Mouse (Mus musculus) forebrain, embryonic 13.5 days (tissue): Measurements from ENCODE around the gene Bnip2. TPM values are rescaled to one million over a fixed set of nuclear protein-coding genes. Genes with fewer than 3 reads are reported as not detected.

Source experiments
- ATAC-seq: fragments of 200-750 bp; cut with Nextera tagmentation; 2 replicates; pipeline ENCODE4 v1.8.0; 2017
- H3K27ac ChIP-seq: fragments of 300-500 bp; sonication (generic); 2 replicates; pipeline ENCODE4 v1.5.1; 2015; ENCODE audit warnings: inconsistent platforms, mild to moderate bottlenecking, moderate library complexity
- H3K27me3 ChIP-seq: fragments of 300-500 bp; sonication (generic); 2 replicates; pipeline ENCODE4 v1.6.1; 2015; ENCODE audit warnings: mild to moderate bottlenecking, inconsistent platforms
- H3K36me3 ChIP-seq: fragments of 300-500 bp; sonication (generic); 2 replicates; pipeline ENCODE4 v1.6.1; 2015; ENCODE audit warnings: mild to moderate bottlenecking, inconsistent platforms; ENCODE audit not compliant: poor library complexity, severe bottlenecking
- H3K4me1 ChIP-seq: fragments of 300-500 bp; sonication (generic); 2 replicates; pipeline ENCODE4 v1.6.1; 2015; ENCODE audit warnings: inconsistent platforms
- H3K4me2 ChIP-seq: fragments of 300-500 bp; sonication (generic); 2 replicates; pipeline ENCODE4 v1.6.1; 2015; ENCODE audit warnings: inconsistent platforms, mild to moderate bottlenecking, moderate library complexity
- H3K4me3 ChIP-seq: fragments of 300-500 bp; sonication (generic); 2 replicates; pipeline ENCODE4 v1.5.1; 2015; ENCODE audit warnings: mild to moderate bottlenecking, inconsistent platforms
- H3K9ac ChIP-seq: fragments of 300-500 bp; sonication (generic); 2 replicates; pipeline ENCODE4 v1.6.1; 2015; ENCODE audit warnings: mild to moderate bottlenecking, inconsistent platforms
- H3K9me3 ChIP-seq: fragments of 300-500 bp; sonication (generic); replicated peaks from 2 replicates; pipeline ENCODE4 v1.6.1; 2016; ENCODE audit warnings: inconsistent platforms
- WGBS: fragments of 180-500 bp; shearing (Covaris S2); methylation state at CpG from one replicate; pipeline ENCODE4 v1.1.7; 2015; 5-methylcytosine and 5-hydroxymethylcytosine counted together
- polyA plus RNA-seq: library from polyadenylated mRNA; unstranded; fragments of >200 nt; fragmentation: Nextera tagmentation; extraction: Ambion mirVana; gene quantifications from 2 replicates; pipeline ENCODE4 v1.2.1, GENCODE M21; 2015

Bnip2 gene
- polyA plus RNA-seq, result 104 TPM in 2 replicates

- peaks cover 9% of the 10 kb centered on the region; the same call in 1 of the 2 replicates for H3K36me3 ChIP-seq
- H3K4me3 ChIP-seq, result peak within 1 kb of the TSS; percentile 86
- H3K27me3 ChIP-seq, result no peaks in the 10 kb centered on the region
- H3K9me3 ChIP-seq, result no peaks in the 10 kb centered on the region
- ATAC-seq, result peak; percentile 91
- H3K9ac ChIP-seq, result peak within 1 kb of the TSS; percentile 96
- whole genome bisulfite sequencing, result 0% methylated on average over 65 of the region's 76 CpGs
- H3K4me2 ChIP-seq, result peak within 1 kb of the TSS; percentile 72
- H3K4me1 ChIP-seq, result peaks cover 22% of the 10 kb centered on the region
- peak within 1 kb of the TSS; percentile 91 for H3K27ac ChIP-seq
Observed at GRCm38 (mm10) chr9:69989303-69990121, at the start of gene Bnip2. Gene Bnip2 (plus strand): TSS chr9:69989466.

GRCm38 (mm10) chr9:69940839-69941490, 48.3 kb upstream of the Bnip2 start:
- no peaks in the 10 kb centered on the region for H3K9me3 ChIP-seq
- H3K9ac ChIP-seq, result no peak overlapping the region
- H3K36me3 ChIP-seq, result no peaks in the 10 kb centered on the region
- no peak overlapping the region for H3K4me3 ChIP-seq
- no peaks in the 10 kb centered on the region for H3K27me3 ChIP-seq
- no peak overlapping the region for H3K27ac ChIP-seq
- 83% methylated on average over 7 of the region's 7 CpGs for WGBS
- no peak overlapping the region for H3K4me2 ChIP-seq
- no peak for ATAC-seq
- no peaks in the 10 kb centered on the region for H3K4me1 ChIP-seq

- H3K4me1 ChIP-seq, result no peaks in the 10 kb centered on the region
- no peaks in the 10 kb centered on the region for H3K9me3 ChIP-seq
- H3K27ac ChIP-seq, result no peak overlapping the region
- ATAC-seq, result no peak
- H3K27me3 ChIP-seq, result no peaks in the 10 kb centered on the region
- WGBS, result 75% methylated on average over 6 of the region's 6 CpGs
- no peak overlapping the region for H3K9ac ChIP-seq
- H3K4me3 ChIP-seq, result no peak overlapping the region
- no peak overlapping the region for H3K4me2 ChIP-seq
- H3K36me3 ChIP-seq, result no peaks in the 10 kb centered on the region
Observed at GRCm38 (mm10) chr9:69941556-69941955, 47.7 kb upstream of the Bnip2 start.

- no peak overlapping the region for H3K4me2 ChIP-seq
- WGBS, result 14% methylated on average over 2 of the region's 2 CpGs
- no peak overlapping the region for H3K4me3 ChIP-seq
- H3K27me3 ChIP-seq, result no peaks in the 10 kb centered on the region
- no peak for ATAC-seq
- no peak overlapping the region for H3K27ac ChIP-seq
- no peaks in the 10 kb centered on the region for H3K36me3 ChIP-seq
- H3K4me1 ChIP-seq, result no peaks in the 10 kb centered on the region
- H3K9ac ChIP-seq, result no peak overlapping the region
- H3K9me3 ChIP-seq, result no peaks in the 10 kb centered on the region
Observed at GRCm38 (mm10) chr9:69948964-69949363, 40.3 kb upstream of the Bnip2 start.

GRCm38 (mm10) chr9:69949641-69950040, 39.6 kb upstream of the Bnip2 start:
- WGBS, result 83% methylated on average over 4 of the region's 4 CpGs
- Histone ChIP-seq H3K27me3 (no peaks in the 10 kb centered on the region), H3K36me3 (no peaks in the 10 kb centered on the region), H3K27ac (no peak overlapping the region), H3K9ac (no peak overlapping the region), H3K4me3 (no peak overlapping the region), H3K4me1 (no peaks in the 10 kb centered on the region), H3K4me2 (no peak overlapping the region), H3K9me3 (no peaks in the 10 kb centered on the region)
- no peak for ATAC-seq

GRCm38 (mm10) chr9:69961007-69961406, 28.3 kb upstream of the Bnip2 start:
- Histone ChIP-seq H3K9me3 (peaks cover 8% of the 10 kb centered on the region), H3K9ac (no peak overlapping the region), H3K27ac (no peak overlapping the region), H3K4me3 (no peak overlapping the region), H3K27me3 (no peaks in the 10 kb centered on the region), H3K4me2 (no peak overlapping the region), H3K36me3 (no peaks in the 10 kb centered on the region), H3K4me1 (no peaks in the 10 kb centered on the region)
- ATAC-seq, result no peak
- WGBS, result 96% methylated on average over 6 of the region's 6 CpGs

GRCm38 (mm10) chr9:69964370-69964769, 24.9 kb upstream of the Bnip2 start:
- WGBS, result 82% methylated on average over 3 of the region's 3 CpGs
- no peak overlapping the region for H3K4me2 ChIP-seq

GRCm38 (mm10) chr9:69985526-69985925, 3.7 kb upstream of the Bnip2 start:
- no peaks in the 10 kb centered on the region for H3K9me3 ChIP-seq
- 58% methylated on average over 1 of the region's 1 CpGs for WGBS
- peaks cover 3% of the 10 kb centered on the region for H3K4me1 ChIP-seq
- H3K4me2 ChIP-seq, result no peak overlapping the region
- ATAC-seq, result no peak
- H3K4me3 ChIP-seq, result no peak overlapping the region
- no peaks in the 10 kb centered on the region for H3K36me3 ChIP-seq
- no peak overlapping the region for H3K9ac ChIP-seq
- no peak overlapping the region for H3K27ac ChIP-seq
- no peaks in the 10 kb centered on the region for H3K27me3 ChIP-seq

More at GRCm38 (mm10) chr9:69964370-69964769, 24.9 kb upstream of the Bnip2 start:
- H3K36me3 ChIP-seq, result no peaks in the 10 kb centered on the region
- no peaks in the 10 kb centered on the region for H3K4me1 ChIP-seq
- no peak overlapping the region for H3K4me3 ChIP-seq
- H3K27ac ChIP-seq, result no peak overlapping the region
- ATAC-seq, result no peak
- peaks cover 7% of the 10 kb centered on the region for H3K9me3 ChIP-seq
- H3K27me3 ChIP-seq, result no peaks in the 10 kb centered on the region
- no peak overlapping the region for H3K9ac ChIP-seq

GRCm38 (mm10) chr9:69986063-69986462, 3.2 kb upstream of the Bnip2 start:
- WGBS, result 82% methylated on average over 10 of the region's 10 CpGs
- Histone ChIP-seq H3K4me1 (peaks cover 8% of the 10 kb centered on the region), H3K4me3 (no peak overlapping the region), H3K27me3 (no peaks in the 10 kb centered on the region), H3K36me3 (no peaks in the 10 kb centered on the region), H3K27ac (no peak overlapping the region), H3K9me3 (no peaks in the 10 kb centered on the region), H3K4me2 (no peak overlapping the region), H3K9ac (no peak overlapping the region)
- no peak for ATAC-seq

GRCm38 (mm10) chr9:69986571-69986970, 2.7 kb upstream of the Bnip2 start:
- WGBS, result 82% methylated on average over 5 of the region's 5 CpGs
- no peaks in the 10 kb centered on the region for H3K9me3 ChIP-seq
- no peaks in the 10 kb centered on the region for H3K36me3 ChIP-seq
- H3K4me3 ChIP-seq, result no peak overlapping the region
- peaks cover 14% of the 10 kb centered on the region for H3K4me1 ChIP-seq
- H3K4me2 ChIP-seq, result no peak overlapping the region
- no peaks in the 10 kb centered on the region for H3K27me3 ChIP-seq
- ATAC-seq, result no peak
- H3K9ac ChIP-seq, result no peak overlapping the region
- H3K27ac ChIP-seq, result no peak overlapping the region

- Histone ChIP-seq H3K27me3 (no peaks in the 10 kb centered on the region), H3K9ac (no peak overlapping the region), H3K36me3 (peaks cover 7% of the 10 kb centered on the region; the same call in 1 of the 2 replicates), H3K4me1 (peaks cover 22% of the 10 kb centered on the region), H3K4me3 (no peak overlapping the region), H3K4me2 (no peak overlapping the region), H3K9me3 (no peaks in the 10 kb centered on the region), H3K27ac (no peak overlapping the region)
- no peak for ATAC-seq
- WGBS, result under 1% methylated on average over 3 of the region's 3 CpGs
Observed at GRCm38 (mm10) chr9:69987579-69987978, 1.7 kb upstream of the Bnip2 start.

- no peak; the same call in 1 of the 2 replicates for ATAC-seq
- Histone ChIP-seq H3K9ac (peak overlapping the region; percentile 96), H3K9me3 (no peaks in the 10 kb centered on the region), H3K27me3 (no peaks in the 10 kb centered on the region), H3K4me3 (peak overlapping the region; percentile 86), H3K27ac (peak overlapping the region; percentile 91), H3K4me1 (peaks cover 22% of the 10 kb centered on the region), H3K36me3 (peaks cover 7% of the 10 kb centered on the region; the same call in 1 of the 2 replicates), H3K4me2 (peak overlapping the region; percentile 72)
- 38% methylated on average over 16 of the region's 16 CpGs for WGBS
Observed at GRCm38 (mm10) chr9:69988706-69989302, 462 bp upstream of the Bnip2 start.
